Comparison of ENCODE assay signal across 23 mouse cellular contexts in genomic region chr7:114710419-114710818, GRCm38 (mm10). TPM values are rescaled to one million over a fixed set of nuclear protein-coding genes. Genes with fewer than 3 reads are reported as not detected.
DNase-seq lines count a peak whose midpoint lies in the region; ATAC-seq and TF ChIP-seq lines count a peak whose summit lies in the region.
"Had no signal": no experiment of that assay in that cellular context is flagged by ENCODE, and none has a peak within 500 bp of the region (broad histone marks: within the 10 kb centered on the region; RNA-seq: fewer than 3 reads in every experiment).

No protein-coding gene starts in this region.

- no peaks in the 10 kb centered on the region for H3K36me3 ChIP-seq in C2C12 (ENCODE audit: control insufficient read depth, insufficient read depth)
- no peaks in the 10 kb centered on the region for H3K36me3 ChIP-seq in midbrain, postnatal 0 days (ENCODE audit: insufficient read depth, low read length)
- H3K36me3 ChIP-seq in neural tube, embryonic 15.5 days = no peaks in the 10 kb centered on the region
- H3K36me3 ChIP-seq: embryonic facial prominence, embryonic 10.5 days; heart, embryonic 15.5 days; intestine, embryonic 15.5 days had no signal

- ATAC-seq in midbrain, postnatal 0 days (ENCODE audit: low FRiP score) = no peak
- ATAC-seq in neural tube, embryonic 15.5 days (ENCODE audit: low FRiP score) = no peak
- ATAC-seq: forebrain, embryonic 13.5 days; intestine, embryonic 15.5 days had no signal

- peak; percentile 27 to 30 for DNase-seq in adrenal gland, postnatal 36 days
- DNase-seq in adrenal gland, adult 18-20 months (ENCODE audit: low spot score in 2 of 2) = no peak
- peak; percentile 6 for DNase-seq in gonadal fat pad, adult 2 months (ENCODE audit: low read depth)
- no peak for DNase-seq in midbrain, postnatal 0 days (ENCODE audit: low spot score)
- DNase-seq in c-Kit-positive CD71-positive TER-119-positive erythroid progenitor cells, embryonic 14.5 days (ENCODE audit: low spot score) = no peak
- DNase-seq: B cell, adult 2 months; cerebellum, adult 2 months; cerebellum, postnatal 10 days; gastrocnemius, adult 2 months; gastrocnemius, postnatal 25 days; heart, adult 18-20 months; heart, postnatal 14 days; kidney, adult 18-20 months had no signal

- no peak overlapping the region for H3K27ac ChIP-seq in midbrain, postnatal 0 days (ENCODE audit: low read depth, low read length)
- no peak overlapping the region for H3K27ac ChIP-seq in neural tube, embryonic 15.5 days (replicated peaks)
- H3K27ac ChIP-seq: embryonic facial prominence, embryonic 10.5 days; forebrain, embryonic 13.5 days; gastrocnemius, adult 2 months; heart, embryonic 15.5 days; hindbrain, embryonic 14.5 days; intestine, embryonic 15.5 days had no signal

- no peaks in the 10 kb centered on the region for H3K27me3 ChIP-seq in C2C12 (ENCODE audit: control insufficient read depth, insufficient read depth, insufficient read length)
- H3K27me3 ChIP-seq in midbrain, postnatal 0 days (ENCODE audit: insufficient read depth, low read length) = no peaks in the 10 kb centered on the region
- no peaks in the 10 kb centered on the region for H3K27me3 ChIP-seq in neural tube, embryonic 15.5 days (replicated peaks)
- H3K27me3 ChIP-seq: forebrain, embryonic 13.5 days; heart, embryonic 15.5 days; intestine, embryonic 15.5 days had no signal

- no peak overlapping the region for H3K9ac ChIP-seq in midbrain, postnatal 0 days (replicated peaks; ENCODE audit: low read length, poor library complexity, severe bottlenecking)
- H3K9ac ChIP-seq in neural tube, embryonic 15.5 days (replicated peaks) = no peak overlapping the region
- H3K9ac ChIP-seq: forebrain, embryonic 13.5 days; heart, embryonic 15.5 days; hindbrain, embryonic 14.5 days; intestine, embryonic 15.5 days had no signal

- 79% methylated on average over 2 of the region's 2 CpGs for WGBS in midbrain, postnatal 0 days
- 85% methylated on average over 2 of the region's 2 CpGs for WGBS in neural tube, embryonic 15.5 days

- H3K79me3 ChIP-seq in C2C12 (ENCODE audit: low read depth) = no peaks in the 10 kb centered on the region

- H3K4me1 ChIP-seq in midbrain, postnatal 0 days (ENCODE audit: insufficient read depth, low read length) = no peaks in the 10 kb centered on the region
- H3K4me1 ChIP-seq in neural tube, embryonic 15.5 days = no peaks in the 10 kb centered on the region
- H3K4me1 ChIP-seq: embryonic facial prominence, embryonic 10.5 days; forebrain, embryonic 13.5 days; heart, embryonic 15.5 days; intestine, embryonic 15.5 days had no signal

- no peak overlapping the region for H3K4me2 ChIP-seq in midbrain, postnatal 0 days (ENCODE audit: low read depth, low read length, poor library complexity, severe bottlenecking)
- no peak overlapping the region for H3K4me2 ChIP-seq in neural tube, embryonic 15.5 days
- H3K4me2 ChIP-seq: forebrain, embryonic 13.5 days; heart, embryonic 11.5 days; heart, embryonic 15.5 days; hindbrain, embryonic 14.5 days; intestine, embryonic 15.5 days had no signal

- H3K4me3 ChIP-seq in C2C12 (ENCODE audit: insufficient read depth, poor library complexity, severe bottlenecking) = no peak overlapping the region
- H3K4me3 ChIP-seq in midbrain, postnatal 0 days (ENCODE audit: low read depth, low read length) = no peak overlapping the region
- no peak overlapping the region for H3K4me3 ChIP-seq in neural tube, embryonic 15.5 days (replicated peaks)
- H3K4me3 ChIP-seq: embryonic facial prominence, embryonic 10.5 days; forebrain, embryonic 13.5 days; gastrocnemius, adult 2 months; heart, embryonic 15.5 days; intestine, embryonic 15.5 days had no signal

- TF ChIP-seq CTCF in C2C12 (IDR thresholded peaks at IDR 0.05; ENCODE audit: control insufficient read depth, insufficient read depth, insufficient read length) = no peak
- no peak for TF ChIP-seq CTCF in midbrain, postnatal 0 days (IDR thresholded peaks at IDR 0.05)

- H3K9me3 ChIP-seq in midbrain, postnatal 0 days (ENCODE audit: low read length) = no peaks in the 10 kb centered on the region
- H3K9me3 ChIP-seq in neural tube, embryonic 15.5 days (replicated peaks) = no peaks in the 10 kb centered on the region
- H3K9me3 ChIP-seq: embryonic facial prominence, embryonic 10.5 days; forebrain, embryonic 13.5 days; heart, embryonic 15.5 days; intestine, embryonic 15.5 days had no signal

- H3K79me2 ChIP-seq in C2C12 (ENCODE audit: control insufficient read depth, insufficient read depth) = no peaks in the 10 kb centered on the region

- H3ac ChIP-seq in C2C12 (ENCODE audit: control insufficient read depth, insufficient read length, low read depth) = no peak overlapping the region

TF ChIP-seq in C2C12, 6 proteins besides CTCF, POLR2A, EP300 and RAD21:
- peak; percentile 18 for TF ChIP-seq USF1 (IDR thresholded peaks at IDR 0.05; ENCODE audit: low read depth)
- TF ChIP-seq MYOG (IDR thresholded peaks at IDR 0.05; ENCODE audit: control insufficient read depth, extremely low read depth, insufficient read length) = no peak
- TF ChIP-seq FOSL1 (IDR thresholded peaks at IDR 0.05; ENCODE audit: insufficient read depth, low read length, poor library complexity, severe bottlenecking) = peak; percentile 62
- TF ChIP-seq CEBPB (IDR thresholded peaks at IDR 0.05; ENCODE audit: low read depth) = no peak
- no peak for TF ChIP-seq MYOD1 (IDR thresholded peaks at IDR 0.05; ENCODE audit: control insufficient read depth, insufficient read length, low read depth)

RNA-seq across cellular contexts. Expression of gene Calcb, which starts 8.0 kb away (rescaled TPM):
- total RNA-seq in adrenal gland, postnatal 36 days (2021) = not detected
- total RNA-seq in adrenal gland, adult 18-20 months (2021) = not detected
- polyA plus RNA-seq in C2C12 (2012; fragmentation: generic; extraction: Trizol) = 0.21 TPM
- 0.11 and 0.65 TPM in 2 replicates for polyA plus RNA-seq in gonadal fat pad, adult 2 months (2012; rRNA removed)
- 0.60 and 2.3 TPM in 2 replicates for total RNA-seq in midbrain, postnatal 0 days (2014; rRNA removed)
- 0.70 and 1.5 TPM in 2 replicates for polyA plus RNA-seq in midbrain, postnatal 0 days (2015; fragmentation: Nextera tagmentation; extraction: Ambion mirVana)
- polyA plus RNA-seq in neural tube, embryonic 15.5 days (2015; fragmentation: Nextera tagmentation; extraction: Ambion mirVana) = 19.9 and 28.0 TPM in 2 replicates
- total RNA-seq: gastrocnemius, adult 2 months; gastrocnemius, postnatal 25 days; hematopoietic stem cell, adult 5-6 weeks; MEL had no signal
- polyA plus RNA-seq: embryonic facial prominence, embryonic 10.5 days; forebrain, embryonic 13.5 days had no signal

RNA-seq across cellular contexts. Expression of gene Insc, which starts 33.1 kb away (rescaled TPM):
- 1 to 10 TPM; 1.3 TPM for total RNA-seq in adrenal gland, postnatal 36 days (2021)
- under 1 TPM; 0.42 to 0.50 TPM for total RNA-seq in adrenal gland, adult 18-20 months (2021)
- 0.41 TPM for polyA plus RNA-seq in C2C12 (2012; fragmentation: generic; extraction: Trizol)
- polyA plus RNA-seq in gonadal fat pad, adult 2 months (2012; rRNA removed) = 0.84 and 2.0 TPM in 2 replicates
- 1.9 and 2.7 TPM in 2 replicates for total RNA-seq in midbrain, postnatal 0 days (2014; rRNA removed)
- polyA plus RNA-seq in midbrain, postnatal 0 days (2015; fragmentation: Nextera tagmentation; extraction: Ambion mirVana) = 1.4 and 1.9 TPM in 2 replicates
- polyA plus RNA-seq in neural tube, embryonic 15.5 days (2015; fragmentation: Nextera tagmentation; extraction: Ambion mirVana) = 4.7 and 5.1 TPM in 2 replicates
- total RNA-seq: hematopoietic stem cell, adult 5-6 weeks; MEL had no signal

Comparison
In these comparisons a context has a peak if more than half of its experiments do, and no peak if none do; other contexts are left out.
1. DNase-seq: peak in adrenal gland, postnatal 36 days (2 of 2) and gonadal fat pad, adult 2 months (single experiment); none in adrenal gland, adult 18-20 months (0 of 2), midbrain, postnatal 0 days (single experiment) and c-Kit-positive CD71-positive TER-119-positive erythroid progenitor cells, embryonic 14.5 days (single experiment).